Mouse (Mus musculus): ENCODE results near the gene Jhy. TPM values are rescaled to one million over a fixed set of nuclear protein-coding genes. Genes with fewer than 3 reads are reported as not detected.

Gene Jhy
- polyA plus RNA-seq (2014; fragmentation: Illumina TruSeq; extraction: RNeasy Lipid Tissue Mini Kit (QIAGEN cat#74804); ENCODE audit: low read depth, low replicate concordance): not detected

GRCm38 (mm10) chr9:40963586-40964417, at the start of gene Jhy:
Gene Jhy, minus strand, starts transcription at chr9:40964118.

GRCm38 (mm10) chr9:41004415-41004814, 40.5 kb upstream of the Jhy start, which contains the start of gene Crtam:
Gene Crtam, minus strand, starts transcription at chr9:41004628.

GRCm38 (mm10) chr9:40873556-40874470, 90.1 kb downstream of the Jhy start, which contains the start of gene Bsx:
Gene Bsx, plus strand, starts transcription at chr9:40874127.

Other genes with a start within 250 kb of the Jhy start
- 2,487 TPM for gene Hspa8, start 163.1 kb downstream of the Jhy start, polyA plus RNA-seq (2014; fragmentation: Illumina TruSeq; extraction: RNeasy Lipid Tissue Mini Kit (QIAGEN cat#74804); ENCODE audit: low read depth, low replicate concordance)
- gene Bsx, start 90.0 kb downstream of the Jhy start, polyA plus RNA-seq (2014; fragmentation: Illumina TruSeq; extraction: RNeasy Lipid Tissue Mini Kit (QIAGEN cat#74804); ENCODE audit: low read depth, low replicate concordance): not detected
- not detected for gene Crtam, start 40.5 kb upstream of the Jhy start, polyA plus RNA-seq (2014; fragmentation: Illumina TruSeq; extraction: RNeasy Lipid Tissue Mini Kit (QIAGEN cat#74804); ENCODE audit: low read depth, low replicate concordance)
- 1.8 TPM for gene Ubash3b, start 197.6 kb upstream of the Jhy start, polyA plus RNA-seq (2014; fragmentation: Illumina TruSeq; extraction: RNeasy Lipid Tissue Mini Kit (QIAGEN cat#74804); ENCODE audit: low read depth, low replicate concordance)